Mouse (Mus musculus): ENCODE measurements around the gene Acp5. TPM values are rescaled to one million over a fixed set of nuclear protein-coding genes. Genes with fewer than 3 reads are reported as not detected.

Acp5 gene
- total and polyA plus RNA-seq, 3 experiments, result 15.6 to 17.4 TPM; not detected in 1

GRCm38 (mm10) chr9:22123069-22123609 lies 12.4 kb downstream of the Acp5 start:
- DNase-seq (ENCODE audit: low read depth, low spot score), result peak; percentile 90
- Histone ChIP-seq H3K9ac (ENCODE audit: control insufficient read depth, low read depth, low read length, poor library complexity, severe bottlenecking) (no peak overlapping the region), H3K79me2 (ENCODE audit: control insufficient read depth, insufficient read depth, low read length, poor library complexity) (no peaks in the 10 kb centered on the region), H3K27ac (ENCODE audit: control insufficient read depth, low read depth, low read length) (peak overlapping the region; percentile 41; the same call in 1 of the 2 replicates), H3K4me3 (ENCODE audit: control insufficient read depth in 1 of 2, insufficient read depth in 1 of 2, low read depth in 2 of 2, low read length in 2 of 2) (no peak overlapping the region), H3K27me3 (ENCODE audit: control insufficient read depth in 1 of 2, insufficient read depth in 2 of 2, low read length in 2 of 2) (no peaks in the 10 kb centered on the region), H3K4me1 (ENCODE audit: control insufficient read depth in 1 of 2, insufficient read depth in 2 of 2, low read length in 2 of 2) (peaks cover 25 to 41% of the 10 kb centered on the region in 2 experiments), H3K9me3 (replicated peaks; ENCODE audit: insufficient read depth, low read length) (no peaks in the 10 kb centered on the region), H3K36me3 (ENCODE audit: control insufficient read depth in 1 of 2, insufficient read depth in 2 of 2, low read length in 2 of 2) (peaks cover 0 to 25% of the 10 kb centered on the region in 2 experiments; a peak in 2 of 4 replicates)
- peak; percentile 77 for TF ChIP-seq USF1 (IDR thresholded peaks at IDR 0.05; ENCODE audit: low read depth, low read length)
- no peak for TF ChIP-seq POLR2AphosphoS5 (IDR thresholded peaks at IDR 0.05; ENCODE audit: borderline replicate concordance, low read depth, low read length)
- peak; percentile 69 for TF ChIP-seq RCOR1 (IDR thresholded peaks at IDR 0.05; ENCODE audit: low read depth, low read length)
- 0 out of 2 replicates have a peak, but pooled peaks have one; percentile 21 for TF ChIP-seq UBTF (IDR thresholded peaks at IDR 0.05; ENCODE audit: borderline replicate concordance, insufficient read depth, low read depth, low read length)
- peak; percentile 99 for TF ChIP-seq ZNF384 (IDR thresholded peaks at IDR 0.05; ENCODE audit: low read depth, low read length)
- TF ChIP-seq ZKSCAN1 (IDR thresholded peaks at IDR 0.05; ENCODE audit: low read depth, low read length), result 0 out of 2 replicates have a peak, but pooled peaks have one; percentile 60
- TF ChIP-seq ELF1 (IDR thresholded peaks at IDR 0.05; ENCODE audit: low read depth, low read length), result no peak
- TF ChIP-seq MYC (IDR thresholded peaks at IDR 0.05; ENCODE audit: low read depth, low read length), result peak; percentile 67
- peak; percentile 68 for TF ChIP-seq TBP (IDR thresholded peaks at IDR 0.05; ENCODE audit: low read depth, low read length)
- no peak for TF ChIP-seq ZC3H11A (IDR thresholded peaks at IDR 0.05; ENCODE audit: low read depth, low read length)
- TF ChIP-seq MAZ (IDR thresholded peaks at IDR 0.05; ENCODE audit: low read depth, low read length), result no peak
- TF ChIP-seq BHLHE40 (IDR thresholded peaks at IDR 0.05; ENCODE audit: borderline replicate concordance, low read depth, low read length), result peak; percentile 86
- peak; percentile 46 to 67 for TF ChIP-seq EP300 (IDR thresholded peaks at IDR 0.05; ENCODE audit: low read depth in 1 of 2, low read length in 2 of 2)
- peak; percentile 19 for TF ChIP-seq HCFC1 (IDR thresholded peaks at IDR 0.05; ENCODE audit: low read depth, low read length)
- peak; percentile 92 for TF ChIP-seq SIN3A (IDR thresholded peaks at IDR 0.05; ENCODE audit: low read length)
- TF ChIP-seq JUND (IDR thresholded peaks at IDR 0.05; ENCODE audit: low read depth, low read length), result no peak
- TF ChIP-seq MEF2A (IDR thresholded peaks at IDR 0.05; ENCODE audit: extremely low read depth, insufficient replicate concordance, low read depth, low read length, poor library complexity, severe bottlenecking), result no peak
- TF ChIP-seq ETS1 (IDR thresholded peaks at IDR 0.05; ENCODE audit: low read depth, low read length), result peak; percentile 97
- 0 out of 6 replicates have a peak, but pooled peaks of 1 of the 3 experiments have one; percentile 3 for TF ChIP-seq CTCF (IDR thresholded peaks at IDR 0.05 in 2 of 3, conservative IDR thresholded peaks at IDR 0.05 in 1 of 3; ENCODE audit: control insufficient read depth in 1 of 3, insufficient read depth in 1 of 3, low read depth in 2 of 3, low read length in 3 of 3, poor library complexity in 1 of 3, severe bottlenecking in 1 of 3)
- peak; percentile 27; the same call in 1 of the 2 replicates for TF ChIP-seq GATA1 (IDR thresholded peaks at IDR 0.05; ENCODE audit: low read depth, low read length)
- TF ChIP-seq TCF12 (IDR thresholded peaks at IDR 0.05; ENCODE audit: low read depth, low read length), result peak; percentile 73
- 0 out of 2 replicates have a peak, but pooled peaks have one; percentile 29 for TF ChIP-seq MAFK (IDR thresholded peaks at IDR 0.05; ENCODE audit: borderline replicate concordance, low read depth, low read length)
- no peak for TF ChIP-seq SMC3 (IDR thresholded peaks at IDR 0.05; ENCODE audit: low read depth, low read length)
- TF ChIP-seq RAD21 (IDR thresholded peaks at IDR 0.05; ENCODE audit: low read depth, low read length), result no peak
- peak; percentile 67 for TF ChIP-seq MAX (IDR thresholded peaks at IDR 0.05; ENCODE audit: low read length)
- TF ChIP-seq TAL1 (IDR thresholded peaks at IDR 0.05; ENCODE audit: low read length), result peak; percentile 18; the same call in 1 of the 2 replicates
- peak; percentile 92 for TF ChIP-seq MXI1 (IDR thresholded peaks at IDR 0.05; ENCODE audit: low read depth, low read length)

Data from MEL (cell line).